Mouse (Mus musculus): Measurements from ENCODE around the gene Krtap1-5.
"Not testable (repeated sequence)": the region's sequence is repeated elsewhere in the genome, so short reads cannot be mapped to it uniquely, and the experiment has no call there.

Gene Krtap1-5

DNA sequence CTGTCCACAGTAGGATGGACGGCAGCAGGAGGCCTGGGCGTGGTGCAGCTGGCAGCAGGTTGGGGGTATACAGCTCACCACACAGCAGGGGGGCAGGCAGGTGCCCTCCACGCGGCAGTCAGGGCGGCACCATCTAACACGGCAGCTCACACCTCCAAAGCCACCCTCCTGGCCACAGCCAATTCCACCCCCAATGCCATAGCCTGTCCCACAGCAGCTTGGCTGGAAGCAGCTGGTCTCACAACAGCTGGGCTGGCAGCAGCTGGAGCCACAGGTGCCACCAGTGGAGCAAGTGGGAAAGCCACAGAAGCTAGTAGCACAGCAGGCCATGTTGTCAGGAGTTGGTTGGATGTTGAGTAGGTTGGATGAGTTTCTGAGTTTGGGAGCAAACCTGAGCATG, at the start of gene Krtap1-5:
Gene Krtap1-5 (minus strand): TSS at position 381 of the 400 bp plus-strand sequence.
- DNase-seq (ENCODE audit: low read depth, low spot score): no peak
- no peaks in the 10 kb centered on the region for H3K36me3 ChIP-seq (ENCODE audit: control insufficient read depth, insufficient read depth, low read length, poor library complexity, severe bottlenecking)
- no peaks in the 10 kb centered on the region for H3K27me3 ChIP-seq (ENCODE audit: control insufficient read depth, insufficient read depth, low read length, poor library complexity, severe bottlenecking)

DNA sequence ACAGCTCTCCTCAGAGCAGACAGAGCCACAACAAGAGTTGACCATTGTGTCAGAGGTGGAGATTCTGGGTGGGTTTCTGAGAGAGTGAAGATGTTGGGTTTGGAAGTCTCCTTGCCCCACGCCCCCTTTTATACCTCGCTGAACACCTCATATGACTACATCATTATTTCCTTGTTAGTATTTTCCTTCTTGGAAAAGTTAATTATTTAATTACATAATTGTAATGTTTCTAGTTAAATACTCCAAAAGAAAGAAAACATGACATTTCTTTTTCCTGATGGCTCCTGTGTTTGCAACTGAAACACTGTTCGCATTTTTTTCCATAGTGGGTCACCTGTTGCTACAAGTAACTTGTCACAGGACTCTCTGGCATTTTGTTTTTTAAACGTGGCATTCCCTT, 47.3 kb upstream of the Krtap1-5 start, which contains the start of gene Krtap4-1:
Gene Krtap4-1 (minus strand): TSS at position 101 of the 400 bp plus-strand sequence.
- DNase-seq (ENCODE audit: low read depth, low spot score): no peak
- H3K36me3 ChIP-seq (ENCODE audit: control insufficient read depth, insufficient read depth, low read length, poor library complexity, severe bottlenecking): no peaks in the 10 kb centered on the region
- H3K27me3 ChIP-seq (ENCODE audit: control insufficient read depth, insufficient read depth, low read length, poor library complexity, severe bottlenecking): no peaks in the 10 kb centered on the region; the same call in 1 of the 2 replicates

DNA sequence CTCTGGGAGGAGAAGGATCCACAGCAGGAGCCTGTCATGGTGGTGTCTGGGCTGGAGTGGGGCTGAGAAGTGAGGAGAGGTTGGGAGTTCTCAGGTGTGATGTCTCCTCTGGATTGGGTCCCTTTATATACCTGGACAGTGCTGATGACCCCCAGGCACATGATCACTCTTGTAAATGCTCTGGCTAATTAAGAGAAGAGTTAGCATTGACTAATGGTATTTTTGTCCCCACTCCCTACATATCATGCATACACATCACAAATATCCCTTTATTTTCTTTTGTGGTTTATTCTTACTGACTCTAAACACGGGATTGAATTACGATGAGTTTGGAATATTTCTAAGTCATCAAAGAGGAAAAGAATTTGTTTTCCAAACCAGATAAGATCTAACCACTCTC, 39.5 kb upstream of the Krtap1-5 start, which contains the start of gene Gm11562:
Gene Gm11562 (minus strand): TSS at position 101 of the 400 bp plus-strand sequence.
- no peak for DNase-seq (ENCODE audit: low read depth, low spot score)
- Histone ChIP-seq H3K27me3 (ENCODE audit: control insufficient read depth, insufficient read depth, low read length, poor library complexity, severe bottlenecking) (no peaks in the 10 kb centered on the region; the same call in 1 of the 2 replicates), H3K36me3 (ENCODE audit: control insufficient read depth, insufficient read depth, low read length, poor library complexity, severe bottlenecking) (no peaks in the 10 kb centered on the region)

DNA sequence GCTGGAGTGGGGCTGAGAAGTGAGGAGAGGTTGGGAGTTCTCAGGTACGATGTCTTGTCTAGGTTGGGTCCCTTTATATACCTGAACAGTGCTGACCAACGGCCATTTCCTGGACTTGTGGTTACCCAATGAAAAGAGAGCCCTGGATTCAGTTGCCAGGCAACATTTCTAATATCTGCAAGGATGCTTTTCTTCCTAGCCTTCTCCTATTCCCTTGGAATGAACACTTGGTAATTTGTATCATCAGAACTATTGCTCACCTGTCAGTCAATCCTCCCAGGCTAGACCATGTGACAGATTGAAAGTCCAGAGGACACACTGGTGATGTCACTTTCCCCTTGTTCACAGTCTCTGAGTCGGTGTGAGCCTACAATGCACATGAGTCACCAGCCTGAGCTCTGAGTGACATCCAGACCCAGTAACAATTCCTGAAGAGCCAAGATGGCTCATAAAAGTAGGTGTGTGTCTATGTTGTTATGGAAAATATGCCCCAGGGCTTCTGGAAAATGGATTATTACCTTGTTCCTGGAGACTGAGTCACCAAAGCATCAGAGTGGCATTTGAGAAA, 34.1 kb upstream of the Krtap1-5 start, which contains the start of gene Krtap2-4:
Gene Krtap2-4 (minus strand): TSS at position 51 of the 568 bp plus-strand sequence.
- H3K27me3 ChIP-seq (ENCODE audit: control insufficient read depth, insufficient read depth, low read length, poor library complexity, severe bottlenecking): no peaks in the 10 kb centered on the region
- DNase-seq (ENCODE audit: low read depth, low spot score): no peak
- no peaks in the 10 kb centered on the region for H3K36me3 ChIP-seq (ENCODE audit: control insufficient read depth, insufficient read depth, low read length, poor library complexity, severe bottlenecking)

DNA sequence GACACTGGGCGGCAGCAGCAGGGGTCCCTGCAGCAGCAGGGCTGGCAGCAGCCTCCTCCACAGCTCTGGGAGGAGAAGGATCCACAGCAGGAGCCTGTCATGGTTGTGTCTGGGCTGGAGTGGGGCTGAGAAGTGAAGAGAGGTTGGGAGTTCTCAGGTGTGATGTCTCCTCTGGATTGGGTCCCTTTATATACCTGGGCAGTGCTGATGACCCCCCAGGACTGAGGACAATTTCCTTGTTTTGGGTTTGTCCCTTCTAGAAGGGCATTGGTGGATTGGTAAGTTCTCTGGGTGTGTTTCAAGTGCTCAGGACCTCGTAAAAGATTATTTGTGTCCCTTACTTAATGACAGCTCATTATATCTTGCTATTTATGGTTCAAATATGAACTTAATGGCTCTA, 29.3 kb upstream of the Krtap1-5 start, which contains the start of gene Gm11937:
Gene Gm11937 (minus strand): TSS at position 101 of the 400 bp plus-strand sequence.
- H3K27me3 ChIP-seq (ENCODE audit: control insufficient read depth, insufficient read depth, low read length, poor library complexity, severe bottlenecking); DNase-seq (ENCODE audit: low read depth, low spot score); H3K36me3 ChIP-seq (ENCODE audit: control insufficient read depth, insufficient read depth, low read length, poor library complexity, severe bottlenecking): not testable (repeated sequence)

DNA sequence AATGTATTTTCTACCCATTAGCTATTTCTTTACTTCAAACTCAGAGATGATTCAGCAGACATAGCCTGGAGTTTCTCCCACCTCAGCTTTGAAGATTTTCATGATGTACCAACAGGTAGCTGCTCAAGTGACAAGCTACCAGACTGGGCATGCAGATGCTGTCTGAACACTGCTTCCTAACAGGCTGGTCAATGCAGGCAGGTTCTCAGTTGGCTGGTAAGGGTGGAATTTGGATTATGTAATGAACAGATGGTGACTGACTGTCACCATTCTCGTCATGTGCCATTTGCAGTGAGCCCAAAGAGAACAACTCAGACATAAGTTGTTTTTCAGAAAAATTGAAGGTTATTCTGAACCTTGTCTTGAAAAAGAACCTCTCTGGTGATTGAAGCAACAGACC, 28.3 kb upstream of the Krtap1-5 start:
- Histone ChIP-seq H3K36me3 (ENCODE audit: control insufficient read depth, insufficient read depth, low read length, poor library complexity, severe bottlenecking) (no peaks in the 10 kb centered on the region), H3K27me3 (ENCODE audit: control insufficient read depth, insufficient read depth, low read length, poor library complexity, severe bottlenecking) (no peaks in the 10 kb centered on the region)
- no peak for DNase-seq (ENCODE audit: low read depth, low spot score)

DNA sequence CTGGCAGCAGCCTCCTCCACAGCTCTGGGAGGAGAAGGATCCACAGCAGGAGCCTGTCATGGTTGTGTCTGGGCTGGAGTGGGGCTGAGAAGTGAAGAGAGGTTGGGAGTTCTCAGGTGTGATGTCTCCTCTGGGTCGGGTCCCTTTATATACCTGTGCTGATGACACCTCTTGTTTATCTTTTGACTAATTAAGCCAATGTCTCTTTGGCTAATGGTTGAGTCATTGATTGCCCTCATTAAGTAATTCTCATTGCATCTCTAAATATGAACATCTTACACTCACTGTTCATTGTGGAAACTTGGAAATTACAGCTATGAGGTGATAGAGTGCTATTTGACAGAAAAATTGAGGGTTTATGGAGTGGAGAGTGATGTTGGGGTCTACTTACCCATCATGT, 22.4 kb upstream of the Krtap1-5 start, which contains the start of gene Gm11938:
Gene Gm11938 (minus strand): TSS at position 101 of the 400 bp plus-strand sequence.
- H3K27me3 ChIP-seq (ENCODE audit: control insufficient read depth, insufficient read depth, low read length, poor library complexity, severe bottlenecking); DNase-seq (ENCODE audit: low read depth, low spot score); H3K36me3 ChIP-seq (ENCODE audit: control insufficient read depth, insufficient read depth, low read length, poor library complexity, severe bottlenecking): not testable (repeated sequence)

DNA sequence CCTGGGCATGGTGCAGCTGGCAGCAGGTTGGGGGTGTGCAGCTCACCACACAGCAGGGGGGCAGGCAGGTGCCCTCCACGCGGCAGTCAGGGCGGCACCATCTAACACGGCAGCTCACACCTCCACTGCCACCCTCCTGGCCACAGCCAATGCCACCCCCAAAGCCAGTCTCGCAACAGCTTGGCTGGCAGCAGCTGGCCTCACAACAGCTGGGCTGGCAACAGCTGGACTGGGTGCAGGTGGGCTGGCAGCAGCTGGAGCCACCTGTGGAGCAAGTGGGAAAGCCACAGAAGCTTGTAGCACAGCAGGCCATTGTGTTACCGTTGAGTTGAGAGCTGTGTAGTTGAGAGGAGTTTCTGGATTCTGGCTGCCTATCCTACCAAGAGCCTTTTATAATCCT, 16.9 kb upstream of the Krtap1-5 start, which contains the start of gene Krtap9-3:
Gene Krtap9-3 (minus strand): TSS at position 364 of the 400 bp plus-strand sequence.
- not testable (repeated sequence) for H3K27me3 ChIP-seq (ENCODE audit: control insufficient read depth, insufficient read depth, low read length, poor library complexity, severe bottlenecking); DNase-seq (ENCODE audit: low read depth, low spot score); H3K36me3 ChIP-seq (ENCODE audit: control insufficient read depth, insufficient read depth, low read length, poor library complexity, severe bottlenecking)

DNA sequence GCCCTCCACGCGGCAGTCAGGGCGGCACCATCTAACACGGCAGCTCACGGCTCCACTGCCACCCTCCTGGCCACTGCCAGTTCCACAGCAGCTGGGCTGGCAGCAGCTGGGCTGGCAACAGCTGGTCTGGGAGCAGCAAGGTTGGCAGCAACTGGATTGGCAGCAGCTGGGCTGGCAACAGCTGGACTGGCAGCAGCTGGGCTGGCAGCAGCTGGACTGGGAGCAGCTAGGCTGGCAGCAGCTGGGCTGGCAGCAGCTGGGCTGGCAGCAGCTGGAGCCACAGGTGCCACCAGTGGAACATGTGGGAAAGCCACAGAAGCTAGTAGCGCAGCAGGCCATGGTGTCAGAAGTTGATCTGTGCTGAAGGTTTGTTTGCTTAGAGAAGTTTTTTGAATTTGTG, 10.2 kb upstream of the Krtap1-5 start, which contains the start of gene Krtap1-3:
Gene Krtap1-3 (minus strand): TSS at position 359 of the 400 bp plus-strand sequence.
- Histone ChIP-seq H3K36me3 (ENCODE audit: control insufficient read depth, insufficient read depth, low read length, poor library complexity, severe bottlenecking) (no peaks in the 10 kb centered on the region), H3K27me3 (ENCODE audit: control insufficient read depth, insufficient read depth, low read length, poor library complexity, severe bottlenecking) (no peaks in the 10 kb centered on the region)
- no peak for DNase-seq (ENCODE audit: low read depth, low spot score)

DNA sequence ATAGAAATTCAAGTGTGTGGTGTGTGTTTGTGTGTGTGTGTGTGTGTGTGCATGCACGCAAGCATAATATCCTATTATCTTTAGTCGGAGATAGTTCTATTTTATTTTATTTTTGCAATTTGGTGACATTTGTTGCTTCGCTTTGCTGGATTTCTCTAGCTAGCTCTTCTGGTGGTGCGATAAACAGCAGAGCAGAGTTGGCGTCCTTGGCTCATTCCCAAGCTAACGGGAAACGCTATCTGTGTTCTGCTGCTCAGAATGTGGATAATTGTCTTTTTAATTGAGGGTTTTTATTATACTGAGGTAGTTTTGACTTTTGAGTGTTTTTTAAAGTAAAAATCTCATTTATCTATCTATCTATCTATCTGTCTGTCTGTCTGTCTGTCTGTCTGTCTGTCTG, 4.3 kb upstream of the Krtap1-5 start:
- no peak for DNase-seq (ENCODE audit: low read depth, low spot score)
- Histone ChIP-seq H3K36me3 (ENCODE audit: control insufficient read depth, insufficient read depth, low read length, poor library complexity, severe bottlenecking) (no peaks in the 10 kb centered on the region), H3K27me3 (ENCODE audit: control insufficient read depth, insufficient read depth, low read length, poor library complexity, severe bottlenecking) (no peaks in the 10 kb centered on the region)

DNA sequence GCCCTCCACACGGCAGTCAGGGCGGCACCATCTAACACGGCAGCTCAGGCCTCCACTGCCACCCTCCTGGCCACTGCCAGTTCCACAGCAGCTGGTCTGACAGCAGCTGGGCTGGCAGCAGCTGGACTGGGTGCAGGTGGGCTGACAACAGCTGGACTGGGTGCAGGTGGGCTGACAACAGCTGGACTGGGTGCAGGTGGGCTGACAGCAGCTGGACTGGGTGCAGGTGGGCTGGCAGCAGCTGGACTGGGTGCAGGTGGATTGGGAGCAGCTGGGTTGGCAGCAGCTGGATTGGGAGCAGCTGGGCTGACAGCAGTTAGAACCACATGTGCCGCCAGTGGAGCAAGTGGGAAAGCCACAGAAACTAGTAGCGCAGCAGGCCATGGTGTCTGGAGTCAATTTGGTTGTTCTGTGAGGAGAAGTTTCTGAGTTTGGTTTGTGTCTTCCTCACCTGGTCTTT, 2.5 kb upstream of the Krtap1-5 start, which contains the start of gene Krtap1-4:
Gene Krtap1-4 (minus strand): TSS at position 410 of the 460 bp plus-strand sequence.
- Histone ChIP-seq H3K27me3 (ENCODE audit: control insufficient read depth, insufficient read depth, low read length, poor library complexity, severe bottlenecking) (no peaks in the 10 kb centered on the region), H3K36me3 (ENCODE audit: control insufficient read depth, insufficient read depth, low read length, poor library complexity, severe bottlenecking) (no peaks in the 10 kb centered on the region)
- DNase-seq (ENCODE audit: low read depth, low spot score): no peak

DNA sequence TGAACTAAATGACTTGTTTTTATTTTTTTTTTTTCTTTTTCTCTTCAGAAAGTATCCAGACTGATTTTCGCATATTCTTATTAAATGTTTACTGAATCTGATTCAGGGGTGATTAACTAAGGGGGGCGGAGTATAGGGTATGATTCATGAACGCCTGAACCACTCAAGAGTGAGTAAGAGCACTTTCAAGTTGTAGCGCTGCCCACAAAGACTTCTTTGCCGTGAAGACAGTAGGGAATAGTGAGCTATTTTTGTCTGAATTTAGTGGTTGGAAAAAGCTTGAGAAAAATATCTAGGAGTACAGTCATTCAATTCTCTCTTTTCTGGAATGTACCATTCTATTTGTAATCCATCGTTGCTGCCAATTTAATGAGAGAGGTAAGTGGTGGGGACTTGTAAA, 748 bp upstream of the Krtap1-5 start:
- Histone ChIP-seq H3K27me3 (ENCODE audit: control insufficient read depth, insufficient read depth, low read length, poor library complexity, severe bottlenecking) (no peaks in the 10 kb centered on the region), H3K36me3 (ENCODE audit: control insufficient read depth, insufficient read depth, low read length, poor library complexity, severe bottlenecking) (no peaks in the 10 kb centered on the region)
- DNase-seq (ENCODE audit: low read depth, low spot score): no peak

DNA sequence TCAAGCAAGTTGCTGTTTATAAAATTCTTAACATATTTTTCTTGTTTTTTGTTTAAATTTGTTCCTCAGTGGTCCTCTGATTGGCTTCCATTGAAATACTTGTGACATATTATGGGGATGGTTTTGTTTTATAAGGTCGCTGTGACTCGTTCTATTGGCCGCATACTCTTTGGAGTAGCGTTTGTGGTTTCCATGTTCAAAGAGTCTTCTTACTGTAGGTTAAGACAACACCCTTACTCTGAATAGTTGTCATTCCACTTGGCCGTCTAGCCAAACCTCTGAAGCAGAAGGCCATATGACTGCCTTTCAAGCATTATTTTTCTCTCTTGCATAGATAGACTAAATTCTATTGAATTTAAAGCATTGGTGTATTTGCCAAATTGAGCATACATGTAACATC, 235 bp upstream of the Krtap1-5 start:
- Histone ChIP-seq H3K27me3 (ENCODE audit: control insufficient read depth, insufficient read depth, low read length, poor library complexity, severe bottlenecking) (no peaks in the 10 kb centered on the region), H3K36me3 (ENCODE audit: control insufficient read depth, insufficient read depth, low read length, poor library complexity, severe bottlenecking) (no peaks in the 10 kb centered on the region)
- no peak for DNase-seq (ENCODE audit: low read depth, low spot score)

DNA sequence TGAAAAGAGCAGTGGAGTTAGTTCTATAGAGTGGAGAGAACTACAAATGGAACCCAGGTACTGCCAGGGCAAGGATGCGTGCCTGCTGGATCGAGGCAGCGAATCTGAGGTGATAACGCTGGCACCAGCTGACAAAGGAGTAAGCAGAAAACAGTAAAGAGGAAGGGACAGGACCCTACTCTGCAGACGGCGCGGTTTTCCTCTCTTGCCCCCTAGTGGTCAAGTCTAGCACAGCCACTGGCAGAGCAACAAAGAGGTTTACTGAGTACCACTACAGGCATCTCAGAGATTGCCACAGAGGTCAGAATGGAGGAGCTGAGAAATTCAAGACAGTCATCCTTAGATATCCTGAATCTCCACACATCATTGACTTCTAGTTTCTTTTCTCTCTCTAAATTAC, 6.7 kb downstream of the Krtap1-5 start:
- Histone ChIP-seq H3K36me3 (ENCODE audit: control insufficient read depth, insufficient read depth, low read length, poor library complexity, severe bottlenecking) (no peaks in the 10 kb centered on the region), H3K27me3 (ENCODE audit: control insufficient read depth, insufficient read depth, low read length, poor library complexity, severe bottlenecking) (no peaks in the 10 kb centered on the region)
- peak; percentile 59 for DNase-seq (ENCODE audit: low read depth, low spot score)

DNA sequence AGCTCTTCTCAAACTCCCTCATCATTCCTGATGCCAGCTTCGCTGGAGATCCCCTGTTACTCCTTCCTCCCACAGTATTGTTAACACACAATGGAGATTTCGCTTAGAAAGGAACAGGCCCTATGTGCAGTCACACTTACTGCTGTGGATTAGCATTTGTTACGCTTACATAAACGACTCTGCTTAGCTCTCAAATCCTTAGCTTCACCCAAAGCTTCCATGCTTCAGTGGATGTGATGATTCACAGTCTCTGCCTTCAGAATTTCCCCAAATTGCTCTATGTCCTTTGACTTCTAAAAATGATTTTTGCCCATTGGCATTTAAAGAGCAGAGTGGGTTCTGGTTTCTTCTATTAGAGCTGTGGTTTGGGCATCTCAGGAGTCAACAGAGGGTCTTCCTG, 7.7 kb downstream of the Krtap1-5 start:
- no peak for DNase-seq (ENCODE audit: low read depth, low spot score)
- no peaks in the 10 kb centered on the region for H3K36me3 ChIP-seq (ENCODE audit: control insufficient read depth, insufficient read depth, low read length, poor library complexity, severe bottlenecking)
- H3K27me3 ChIP-seq (ENCODE audit: control insufficient read depth, insufficient read depth, low read length, poor library complexity, severe bottlenecking): no peaks in the 10 kb centered on the region
